In the genomic region with DNA sequence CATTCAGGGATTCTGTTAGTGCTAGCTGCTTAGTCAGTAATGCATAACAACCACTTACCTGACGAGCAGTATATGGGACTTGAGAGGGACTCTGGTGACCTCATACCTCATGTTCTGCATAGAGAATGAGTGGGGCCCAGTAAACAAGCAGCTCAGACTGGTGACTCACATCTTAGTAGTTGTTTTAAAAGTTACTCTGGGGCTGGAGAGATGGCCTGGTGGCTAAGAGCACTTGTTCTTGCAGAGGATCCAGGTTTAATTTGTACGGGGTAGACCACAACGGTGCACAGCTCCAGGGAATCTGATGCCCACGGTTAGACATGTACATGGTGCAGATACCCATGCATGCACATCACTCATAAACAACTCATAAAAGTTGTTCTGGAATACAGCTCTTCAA, we compare ENCODE assay signal across 21 mouse cellular contexts.
DNase-seq lines count a peak whose midpoint lies in the region; ATAC-seq and TF ChIP-seq lines count a peak whose summit lies in the region.
"Had no signal": no experiment of that assay in that cellular context is flagged by ENCODE, and none has a peak within 500 bp of the region (broad histone marks: within the 10 kb centered on the region; RNA-seq: fewer than 3 reads in every experiment).

No protein-coding gene starts in this region.

- no peaks in the 10 kb centered on the region for H3K27me3 ChIP-seq in lung, postnatal 0 days (replicated peaks; ENCODE audit: insufficient read depth, low read length)
- no peaks in the 10 kb centered on the region for H3K27me3 ChIP-seq in Patski
- H3K27me3 ChIP-seq in intestine, embryonic 16.5 days (replicated peaks; ENCODE audit: control insufficient read depth, insufficient read depth, low read length): no peaks in the 10 kb centered on the region
- H3K27me3 ChIP-seq: embryonic facial prominence, embryonic 13.5 days; embryonic facial prominence, embryonic 15.5 days; forebrain, embryonic 13.5 days; forebrain, embryonic 15.5 days had no signal

- 0 out of 2 replicates have a peak, but pooled peaks have one; percentile 21 for TF ChIP-seq EP300 in lung, postnatal 0 days (IDR thresholded peaks at IDR 0.05)

- H3K36me3 ChIP-seq in lung, postnatal 0 days (ENCODE audit: insufficient read depth, low read length): no peaks in the 10 kb centered on the region
- H3K36me3 ChIP-seq in intestine, embryonic 16.5 days (ENCODE audit: control insufficient read depth, insufficient read depth, low read length): no peaks in the 10 kb centered on the region
- H3K36me3 ChIP-seq: embryonic facial prominence, embryonic 13.5 days; embryonic facial prominence, embryonic 15.5 days; forebrain, embryonic 15.5 days had no signal

- no peak overlapping the region for H3K9ac ChIP-seq in lung, postnatal 0 days (replicated peaks; ENCODE audit: low read depth)
- no peak overlapping the region for H3K9ac ChIP-seq in intestine, embryonic 16.5 days (ENCODE audit: low read depth, low read length)
- H3K9ac ChIP-seq: embryonic facial prominence, embryonic 13.5 days; embryonic facial prominence, embryonic 15.5 days; forebrain, embryonic 13.5 days; forebrain, embryonic 15.5 days; forebrain, postnatal 0 days had no signal

- H3K4me1 ChIP-seq in lung, postnatal 0 days (ENCODE audit: insufficient read depth, low read depth, low read length): no peaks in the 10 kb centered on the region
- H3K4me1 ChIP-seq in intestine, embryonic 16.5 days (ENCODE audit: control insufficient read depth, insufficient read depth, low read length): no peaks in the 10 kb centered on the region

- H3K27ac ChIP-seq in lung, postnatal 0 days (ENCODE audit: low read length): no peak overlapping the region
- H3K27ac ChIP-seq in intestine, embryonic 16.5 days (ENCODE audit: low read length): no peak overlapping the region
- H3K27ac ChIP-seq: embryonic facial prominence, embryonic 13.5 days; embryonic facial prominence, embryonic 15.5 days; forebrain, embryonic 13.5 days; forebrain, embryonic 15.5 days had no signal

- in situ Hi-C loops in Patski (cut with MboI; ENCODE audit: low pct_unique_long_range_greater_than_20kb): no loop called here

- POLR2A ChIA-PET in Patski (lab: Charles Lee): interaction anchor here (0.5 to 0.6 kb wide), 2 partner anchors 78 to 116 kb away, joined by 3 to 5 read pairs; no protein-coding TSS in a partner anchor

- H3K4me3 ChIP-seq in lung, postnatal 0 days (ENCODE audit: low read depth, low read length): no peak overlapping the region
- no peak overlapping the region for H3K4me3 ChIP-seq in intestine, embryonic 16.5 days (ENCODE audit: low read length)
- H3K4me3 ChIP-seq: embryonic facial prominence, embryonic 13.5 days; embryonic facial prominence, embryonic 15.5 days; forebrain, embryonic 13.5 days; forebrain, embryonic 15.5 days had no signal

- intact Hi-C loops in left cerebral cortex, postnatal 36 days (cut with DNase I): no loop called here

- 76% methylated on average over 4 of the region's 4 CpGs for WGBS in lung, postnatal 0 days
- 86% methylated on average over 4 of the region's 4 CpGs for WGBS in intestine, embryonic 16.5 days

- no peak overlapping the region for H3K4me2 ChIP-seq in lung, postnatal 0 days (replicated peaks; ENCODE audit: low read depth, low read length)
- no peak overlapping the region for H3K4me2 ChIP-seq in intestine, embryonic 16.5 days (ENCODE audit: low read depth, low read length)
- H3K4me2 ChIP-seq: embryonic facial prominence, embryonic 13.5 days; embryonic facial prominence, embryonic 15.5 days; forebrain, embryonic 13.5 days; forebrain, embryonic 15.5 days had no signal

- ATAC-seq in lung, postnatal 0 days: peak; percentile 44
- ATAC-seq in Patski: no peak
- no peak for ATAC-seq in intestine, embryonic 16.5 days
- ATAC-seq: forebrain, embryonic 13.5 days; forebrain, embryonic 15.5 days; forebrain, postnatal 0 days had no signal

- no peaks in the 10 kb centered on the region for H3K9me3 ChIP-seq in lung, postnatal 0 days (ENCODE audit: low read length)
- no peaks in the 10 kb centered on the region for H3K9me3 ChIP-seq in intestine, embryonic 16.5 days (ENCODE audit: control insufficient read depth, low read length)
- H3K9me3 ChIP-seq: embryonic facial prominence, embryonic 13.5 days; embryonic facial prominence, embryonic 15.5 days; forebrain, embryonic 13.5 days; forebrain, embryonic 15.5 days had no signal

- peak; percentile 33 for DNase-seq in adrenal gland, adult 2 months
- no peak for DNase-seq in adrenal gland, postnatal 14 days
- DNase-seq in lung, postnatal 0 days (ENCODE audit: low spot score): peak; percentile 39
- DNase-seq in lung, postnatal 36 days: no peak
- DNase-seq in Patski (ENCODE audit: low read depth, low spot score): peak; percentile 13
- DNase-seq in left cerebral cortex, postnatal 36 days (ENCODE audit: low spot score in 2 of 2): no peak
- DNase-seq: adrenal gland, adult 8-10 months; adrenal gland, postnatal 25 days; cerebellum, adult 11 months; cerebellum, adult 18-20 months; cerebellum, adult 8-10 months; cerebellum, adult 9-11 months; cerebellum, postnatal 14 days; cerebellum, postnatal 36 days; embryo, embryonic 11 days; forebrain, postnatal 0 days had no signal

- CTCF ChIA-PET in Patski (lab: Charles Lee): interaction anchor here (1.3 to 1.5 kb wide), 2 partner anchors 22 to 26 kb away, joined by 4 read pairs; no protein-coding TSS in a partner anchor

- no peak for TF ChIP-seq CTCF in lung, postnatal 0 days (IDR thresholded peaks at IDR 0.05)
- no peak for TF ChIP-seq CTCF in Patski (IDR thresholded peaks at IDR 0.05)

Comparison
In these comparisons a context has a peak if more than half of its experiments do, and no peak if none do; other contexts are left out.
1. DNase-seq: peak in adrenal gland, adult 2 months (single experiment), lung, postnatal 0 days (single experiment) and Patski (single experiment); none in adrenal gland, postnatal 14 days (single experiment), lung, postnatal 36 days (single experiment) and left cerebral cortex, postnatal 36 days (0 of 2).